Mouse (Mus musculus): ENCODE results near the gene Ceacam10. TPM values are rescaled to one million over a fixed set of nuclear protein-coding genes. Genes with fewer than 3 reads are reported as not detected.
"Not testable (repeated sequence)": the region's sequence is repeated elsewhere in the genome, so short reads cannot be mapped to it uniquely, and the experiment has no call there.

The Ceacam10 gene
- 0.35 TPM in 1 of 2 replicates, not detected in the other for polyA plus RNA-seq (2012; ENCODE audit: insufficient read depth, low replicate concordance)

- H3K4me3 ChIP-seq (replicated peaks); H3K36me3 ChIP-seq (replicated peaks; ENCODE audit: low read length); H3K9me3 ChIP-seq; H3K27me3 ChIP-seq (replicated peaks); H3K4me1 ChIP-seq: not testable (repeated sequence)
Measured at GRCm38 (mm10) chr7:24776918-24777317, at the start of gene Ceacam10. Gene Ceacam10, plus strand, starts transcription at chr7:24777206.

- peaks cover 38% of the 10 kb centered on the region for H3K27me3 ChIP-seq (replicated peaks)
- H3K4me1 ChIP-seq = peaks cover 7% of the 10 kb centered on the region; the same call in 1 of the 2 replicates
- peaks cover 7% of the 10 kb centered on the region for H3K9me3 ChIP-seq
- TF ChIP-seq FLI1 (IDR thresholded peaks at IDR 0.05; ENCODE audit: low read length) = no peak
- TF ChIP-seq GATA1 (IDR thresholded peaks at IDR 0.05; ENCODE audit: borderline replicate concordance, low read length) = no peak
- H3K36me3 ChIP-seq (replicated peaks; ENCODE audit: low read length) = no peaks in the 10 kb centered on the region
- H3K4me3 ChIP-seq (replicated peaks) = peak overlapping the region; percentile 38
Measured at GRCm38 (mm10) chr7:24735970-24736670, 40.9 kb upstream of the Ceacam10 start.

GRCm38 (mm10) chr7:24750695-24751094 is 26.3 kb upstream of the Ceacam10 start:
- H3K27me3 ChIP-seq (replicated peaks) = peaks cover 37% of the 10 kb centered on the region
- TF ChIP-seq GATA1 (IDR thresholded peaks at IDR 0.05; ENCODE audit: borderline replicate concordance, low read length) = no peak
- no peak for TF ChIP-seq FLI1 (IDR thresholded peaks at IDR 0.05; ENCODE audit: low read length)
- no peaks in the 10 kb centered on the region; the same call in 1 of the 2 replicates for H3K4me1 ChIP-seq
- no peaks in the 10 kb centered on the region for H3K9me3 ChIP-seq
- no peak overlapping the region for H3K4me3 ChIP-seq (replicated peaks)
- H3K36me3 ChIP-seq (replicated peaks; ENCODE audit: low read length) = no peaks in the 10 kb centered on the region

- H3K4me3 ChIP-seq (replicated peaks) = no peak overlapping the region
- no peaks in the 10 kb centered on the region for H3K36me3 ChIP-seq (replicated peaks; ENCODE audit: low read length)
- H3K27me3 ChIP-seq (replicated peaks) = peaks cover 32% of the 10 kb centered on the region
- H3K9me3 ChIP-seq = no peaks in the 10 kb centered on the region
- no peak for TF ChIP-seq GATA1 (IDR thresholded peaks at IDR 0.05; ENCODE audit: borderline replicate concordance, low read length)
- no peaks in the 10 kb centered on the region; the same call in 1 of the 2 replicates for H3K4me1 ChIP-seq
Measured at GRCm38 (mm10) chr7:24751610-24752009, 25.4 kb upstream of the Ceacam10 start.

GRCm38 (mm10) chr7:24753476-24753875 is 23.5 kb upstream of the Ceacam10 start:
- Histone ChIP-seq H3K4me1 (no peaks in the 10 kb centered on the region; the same call in 1 of the 2 replicates), H3K4me3 (replicated peaks) (no peak overlapping the region), H3K27me3 (replicated peaks) (peaks cover 37% of the 10 kb centered on the region), H3K36me3 (replicated peaks; ENCODE audit: low read length) (no peaks in the 10 kb centered on the region), H3K9me3 (no peaks in the 10 kb centered on the region)
- TF ChIP-seq FLI1 (IDR thresholded peaks at IDR 0.05; ENCODE audit: low read length) (no peak), GATA1 (IDR thresholded peaks at IDR 0.05; ENCODE audit: borderline replicate concordance, low read length) (no peak)

GRCm38 (mm10) chr7:24758520-24758919 is 18.5 kb upstream of the Ceacam10 start:
- H3K4me1 ChIP-seq = no peaks in the 10 kb centered on the region
- H3K9me3 ChIP-seq = no peaks in the 10 kb centered on the region
- no peaks in the 10 kb centered on the region for H3K36me3 ChIP-seq (replicated peaks; ENCODE audit: low read length)
- peaks cover 25% of the 10 kb centered on the region for H3K27me3 ChIP-seq (replicated peaks)
- TF ChIP-seq FLI1 (IDR thresholded peaks at IDR 0.05; ENCODE audit: low read length) = no peak
- no peak for TF ChIP-seq GATA1 (IDR thresholded peaks at IDR 0.05; ENCODE audit: borderline replicate concordance, low read length)
- no peak overlapping the region for H3K4me3 ChIP-seq (replicated peaks)

- no peaks in the 10 kb centered on the region for H3K36me3 ChIP-seq (replicated peaks; ENCODE audit: low read length)
- H3K9me3 ChIP-seq = no peaks in the 10 kb centered on the region
- H3K4me3 ChIP-seq (replicated peaks) = no peak within 1 kb of the TSS
- no peaks in the 10 kb centered on the region for H3K4me1 ChIP-seq
- peaks cover 23% of the 10 kb centered on the region for H3K27me3 ChIP-seq (replicated peaks)
- TF ChIP-seq FLI1 (IDR thresholded peaks at IDR 0.05; ENCODE audit: low read length) = no peak
- TF ChIP-seq GATA1 (IDR thresholded peaks at IDR 0.05; ENCODE audit: borderline replicate concordance, low read length) = no peak
Measured at GRCm38 (mm10) chr7:24760211-24760610, 16.8 kb upstream of the Ceacam10 start, which contains the start of gene Cd177. Gene Cd177, minus strand, starts transcription at chr7:24760311.

- Histone ChIP-seq H3K9me3 (no peaks in the 10 kb centered on the region), H3K4me3 (replicated peaks) (no peak overlapping the region), H3K36me3 (replicated peaks; ENCODE audit: low read length) (no peaks in the 10 kb centered on the region), H3K27me3 (replicated peaks) (peaks cover 26% of the 10 kb centered on the region), H3K4me1 (no peaks in the 10 kb centered on the region)
- TF ChIP-seq FLI1 (IDR thresholded peaks at IDR 0.05; ENCODE audit: low read length) (no peak), GATA1 (IDR thresholded peaks at IDR 0.05; ENCODE audit: borderline replicate concordance, low read length) (no peak)
Measured at GRCm38 (mm10) chr7:24761161-24761560, 15.8 kb upstream of the Ceacam10 start.

- TF ChIP-seq GATA1 (IDR thresholded peaks at IDR 0.05; ENCODE audit: borderline replicate concordance, low read length) (no peak), FLI1 (IDR thresholded peaks at IDR 0.05; ENCODE audit: low read length) (no peak)
- Histone ChIP-seq H3K4me3 (replicated peaks) (no peak overlapping the region), H3K4me1 (no peaks in the 10 kb centered on the region), H3K9me3 (no peaks in the 10 kb centered on the region), H3K36me3 (replicated peaks; ENCODE audit: low read length) (no peaks in the 10 kb centered on the region), H3K27me3 (replicated peaks) (peaks cover 24% of the 10 kb centered on the region)
Measured at GRCm38 (mm10) chr7:24762574-24762973, 14.4 kb upstream of the Ceacam10 start.

- TF ChIP-seq GATA1 (IDR thresholded peaks at IDR 0.05; ENCODE audit: borderline replicate concordance, low read length) (no peak), FLI1 (IDR thresholded peaks at IDR 0.05; ENCODE audit: low read length) (no peak)
- Histone ChIP-seq H3K36me3 (replicated peaks; ENCODE audit: low read length) (no peaks in the 10 kb centered on the region), H3K9me3 (peaks cover 11% of the 10 kb centered on the region), H3K27me3 (replicated peaks) (peaks cover 4% of the 10 kb centered on the region), H3K4me3 (replicated peaks) (no peak overlapping the region), H3K4me1 (no peaks in the 10 kb centered on the region; the same call in 1 of the 2 replicates)
Measured at GRCm38 (mm10) chr7:24771361-24771760, 5.6 kb upstream of the Ceacam10 start.

Measured in megakaryocyte, embryonic 14.5 days (primary cell).